Mouse (Mus musculus) heart, postnatal 0 days (tissue): ENCODE measurements around the gene Fam168b.

Experiments
- CTCF ChIP-seq: IDR thresholded peaks from 2 replicates; pipeline ENCODE4 v1.5.1; 2016; ENCODE audit warnings: antibody characterized with exemption, control low read depth, low read depth
- EP300 ChIP-seq: IDR thresholded peaks from 2 replicates; pipeline ENCODE4 v1.6.1; 2016; ENCODE audit warnings: antibody characterized with exemption, low read depth

DNA sequence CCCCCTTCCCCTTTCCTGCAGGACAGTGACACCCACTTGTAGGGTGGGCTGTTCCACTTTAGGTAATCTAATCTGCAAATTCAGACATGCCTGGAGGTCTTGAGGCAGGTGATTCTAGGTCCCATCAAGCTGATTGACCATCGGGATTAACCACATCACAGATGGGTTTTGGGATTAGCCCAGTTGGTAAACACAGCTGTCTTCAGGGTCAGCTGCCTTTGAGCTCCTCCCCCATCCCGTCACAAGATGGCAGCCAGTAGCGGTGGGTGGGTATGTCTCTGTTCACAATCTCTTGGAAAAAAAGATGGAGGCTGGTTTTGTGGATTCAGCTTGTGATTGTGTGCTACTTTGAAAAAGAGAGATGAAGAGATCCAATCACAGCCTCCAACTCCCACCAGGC lies 16.9 kb upstream of the Fam168b start:
- no peak for TF ChIP-seq CTCF
- no peak for TF ChIP-seq EP300
